Mouse (Mus musculus) telencephalon, adult 2 months (tissue): Measurements from ENCODE around the gene Msto1.
"Not testable (repeated sequence)": the region's sequence is repeated elsewhere in the genome, so short reads cannot be mapped to it uniquely, and the experiment has no call there.

Experiments
- DNase-seq: peaks from one replicate; pipeline ENCODE4 v3.0.0-alpha.2; 2011; ENCODE audit warnings: low read depth, low spot score

Msto1 gene

GRCm38 (mm10) chr3:88913511-88914383 is at the start of gene Msto1:
Gene Msto1, minus strand, starts transcription at chr3:88913999.
- peak; percentile 86 for DNase-seq

- DNase-seq: not testable (repeated sequence)
Observed at GRCm38 (mm10) chr3:88963211-88963610, 49.4 kb upstream of the Msto1 start.

GRCm38 (mm10) chr3:88953736-88954135 is 39.9 kb upstream of the Msto1 start:
- DNase-seq: no peak

- DNase-seq: no peak
Observed at GRCm38 (mm10) chr3:88953246-88953645, 39.4 kb upstream of the Msto1 start.

- no peak for DNase-seq
Observed at GRCm38 (mm10) chr3:88951327-88951800, 37.6 kb upstream of the Msto1 start.

- peak; percentile 55 for DNase-seq
Observed at GRCm38 (mm10) chr3:88950576-88951326, 37.0 kb upstream of the Msto1 start, which contains the start of the genes Ash1l and Dap3. Gene Ash1l, plus strand, starts transcription at chr3:88950622. Gene Dap3, minus strand, starts transcription at chr3:88951181.

- DNase-seq: peak; percentile 71
Observed at GRCm38 (mm10) chr3:88949786-88950575, 36.2 kb upstream of the Msto1 start.

- no peak for DNase-seq
Observed at GRCm38 (mm10) chr3:88944109-88944508, 30.3 kb upstream of the Msto1 start.

GRCm38 (mm10) chr3:88942316-88942880 is 28.6 kb upstream of the Msto1 start:
- no peak for DNase-seq

- no peak for DNase-seq
Observed at GRCm38 (mm10) chr3:88939749-88940148, 25.9 kb upstream of the Msto1 start.

GRCm38 (mm10) chr3:88939071-88939470 is 25.3 kb upstream of the Msto1 start:
- no peak for DNase-seq

GRCm38 (mm10) chr3:88929501-88929900 is 15.7 kb upstream of the Msto1 start:
- DNase-seq: no peak

- DNase-seq: no peak
Observed at GRCm38 (mm10) chr3:88925651-88926050, 11.9 kb upstream of the Msto1 start.

- no peak for DNase-seq
Observed at GRCm38 (mm10) chr3:88923989-88924591, 10.3 kb upstream of the Msto1 start.

- no peak for DNase-seq
Observed at GRCm38 (mm10) chr3:88921411-88921810, 7.6 kb upstream of the Msto1 start.

GRCm38 (mm10) chr3:88918981-88919380 is 5.2 kb upstream of the Msto1 start:
- DNase-seq: no peak

GRCm38 (mm10) chr3:88914384-88914810 is 598 bp upstream of the Msto1 start:
- no peak for DNase-seq

- DNase-seq: no peak
Observed at GRCm38 (mm10) chr3:88912585-88912984, 1.2 kb downstream of the Msto1 start.

GRCm38 (mm10) chr3:88906393-88907159 is 7.2 kb downstream of the Msto1 start:
- no peak for DNase-seq

GRCm38 (mm10) chr3:88905741-88906140 is 8.1 kb downstream of the Msto1 start:
- no peak for DNase-seq
